Mouse (Mus musculus) right cerebral cortex, postnatal 14 days (tissue): ENCODE measurements around the gene Gnao1.

Source experiments
- DNase-seq: peaks from one replicate; pipeline ENCODE4 v3.0.0; 2022

The Gnao1 gene

DNA sequence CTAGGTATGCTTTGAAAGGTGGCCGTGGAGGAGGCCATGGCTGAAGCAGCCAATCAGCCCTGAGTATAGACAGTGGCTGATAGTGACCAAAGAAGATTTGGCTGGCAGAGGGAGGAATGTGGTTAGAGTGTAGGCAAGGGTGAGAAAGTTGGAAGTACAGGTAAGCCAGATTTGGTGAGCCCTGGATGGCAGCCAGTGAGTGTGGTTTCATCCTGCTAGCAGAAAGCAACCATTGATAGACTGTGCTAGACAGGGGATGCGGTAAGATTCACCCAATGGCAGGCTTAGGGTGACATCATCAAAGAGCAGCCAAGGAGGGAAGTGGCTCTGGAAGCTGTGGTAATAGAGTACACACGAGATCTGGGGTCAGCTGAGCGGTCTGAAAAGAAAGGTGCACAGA is 88.8 kb downstream of the Gnao1 start:
- DNase-seq: no peak

DNA sequence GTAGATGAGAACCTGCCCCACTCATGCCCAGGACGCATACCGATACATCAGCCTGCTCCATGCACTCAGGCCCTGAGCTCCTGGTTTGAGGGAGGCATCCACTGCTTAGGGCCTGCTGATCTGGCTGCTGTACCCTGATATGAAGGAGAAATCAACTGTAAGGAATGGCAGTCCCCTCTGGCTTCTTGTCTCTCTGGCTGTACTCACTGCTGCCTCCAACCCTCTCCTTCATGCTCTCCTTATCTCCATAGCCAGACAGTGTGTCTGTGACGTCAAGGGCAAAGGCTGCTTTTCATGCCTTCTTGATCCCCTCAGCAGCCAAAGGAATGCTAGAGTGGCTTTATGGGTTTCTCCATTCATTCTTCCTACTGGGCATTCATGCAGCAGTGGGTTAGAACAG is 92.3 kb downstream of the Gnao1 start:
- DNase-seq: no peak

GRCm38 (mm10) chr8:93906961-93907360 is 97.2 kb downstream of the Gnao1 start:
- DNase-seq: no peak

DNA sequence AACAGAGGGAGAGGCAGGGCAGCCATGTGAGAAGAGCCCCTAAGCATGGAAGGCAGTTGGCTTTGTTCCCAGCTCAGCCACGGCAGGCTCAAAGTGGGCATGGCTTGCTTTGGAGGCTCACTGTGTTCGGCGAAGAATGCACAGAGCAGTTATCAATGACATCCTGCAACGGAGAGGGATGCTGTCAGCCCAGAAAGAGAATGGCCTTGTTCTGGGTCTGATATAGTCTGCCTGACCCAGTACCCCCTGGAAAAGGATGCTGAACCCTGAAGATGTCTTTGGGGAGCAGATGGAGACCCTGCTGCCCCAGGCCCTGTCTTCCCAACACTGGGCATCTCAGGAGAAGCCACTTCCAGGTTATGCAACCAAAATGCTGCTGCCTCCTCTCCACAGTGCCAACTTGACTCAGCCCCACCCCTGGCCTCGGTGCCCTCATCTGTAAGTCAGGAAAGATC is 98.2 kb downstream of the Gnao1 start:
- DNase-seq: peak; percentile 55

GRCm38 (mm10) chr8:93908546-93908945 is 98.8 kb downstream of the Gnao1 start:
- DNase-seq: no peak

GRCm38 (mm10) chr8:93911715-93912555 is 102.2 kb downstream of the Gnao1 start:
- DNase-seq: no peak

- DNase-seq: peak; percentile 80
These were observed 108.2 kb downstream of the Gnao1 start for GRCm38 (mm10) chr8:93917859-93918421.

DNA sequence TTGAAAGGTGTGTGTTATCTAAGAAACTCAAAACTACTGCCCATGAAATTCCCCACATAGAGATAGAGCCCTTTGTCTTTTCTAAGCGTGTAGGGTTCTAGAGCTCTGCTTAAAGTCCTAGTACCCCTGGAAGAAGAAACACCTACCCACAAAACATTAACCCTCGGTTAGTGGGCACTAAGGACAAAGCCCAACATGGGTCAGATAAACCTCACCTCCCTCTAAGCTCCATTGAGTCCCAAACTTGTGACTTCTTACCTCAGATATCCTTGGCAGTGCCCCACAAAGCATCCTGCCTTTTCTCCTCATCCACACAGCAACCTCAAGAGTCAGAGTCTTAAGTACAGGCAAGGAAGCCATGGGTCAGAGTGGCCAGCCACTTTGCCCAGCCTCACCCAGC is 108.8 kb downstream of the Gnao1 start:
- DNase-seq: no peak

- DNase-seq: no peak
These were observed 109.7 kb downstream of the Gnao1 start for GRCm38 (mm10) chr8:93919422-93919821.

DNA sequence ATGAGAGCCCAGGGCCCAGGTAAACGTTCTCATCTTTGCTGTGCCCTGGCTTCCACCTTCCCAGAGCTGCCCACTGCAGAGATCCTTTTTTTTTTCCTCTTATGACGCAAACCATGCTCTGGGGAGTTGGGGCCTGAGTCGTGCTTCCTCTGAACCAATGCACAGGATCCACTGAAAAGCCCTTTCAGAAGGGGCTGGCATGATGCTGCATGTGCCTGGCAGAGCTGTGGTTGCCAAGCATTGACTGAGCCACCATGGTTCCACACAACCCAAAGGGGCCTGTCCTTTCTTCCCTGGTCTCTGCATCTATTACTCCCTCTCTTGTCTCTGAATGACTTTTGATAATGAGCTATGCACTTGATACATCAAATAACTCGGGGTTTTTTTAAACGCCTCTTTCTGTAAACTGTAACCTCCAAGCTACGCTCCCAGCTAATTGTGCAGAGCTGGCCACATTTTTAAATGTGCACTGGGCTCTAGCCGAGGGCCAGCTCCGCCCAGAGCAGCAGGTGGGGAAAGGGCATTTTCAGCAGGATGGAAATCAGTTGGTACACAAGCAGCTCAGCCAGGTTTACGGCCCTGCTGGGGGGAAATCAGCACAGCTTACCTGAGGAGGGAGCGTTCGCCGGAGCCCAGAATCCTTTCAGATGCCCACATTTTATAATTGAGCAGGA is 110.3 kb downstream of the Gnao1 start:
- no peak for DNase-seq

- DNase-seq: no peak
These were observed 110.8 kb downstream of the Gnao1 start for GRCm38 (mm10) chr8:93920590-93920948.

GRCm38 (mm10) chr8:93923897-93924334 is 114.2 kb downstream of the Gnao1 start:
- DNase-seq: peak; percentile 54

GRCm38 (mm10) chr8:93925513-93925912 is 115.7 kb downstream of the Gnao1 start:
- no peak for DNase-seq

GRCm38 (mm10) chr8:93929233-93929632 is 119.5 kb downstream of the Gnao1 start:
- DNase-seq: no peak

- no peak for DNase-seq
These were observed 121.6 kb downstream of the Gnao1 start for GRCm38 (mm10) chr8:93931336-93931735.

DNA sequence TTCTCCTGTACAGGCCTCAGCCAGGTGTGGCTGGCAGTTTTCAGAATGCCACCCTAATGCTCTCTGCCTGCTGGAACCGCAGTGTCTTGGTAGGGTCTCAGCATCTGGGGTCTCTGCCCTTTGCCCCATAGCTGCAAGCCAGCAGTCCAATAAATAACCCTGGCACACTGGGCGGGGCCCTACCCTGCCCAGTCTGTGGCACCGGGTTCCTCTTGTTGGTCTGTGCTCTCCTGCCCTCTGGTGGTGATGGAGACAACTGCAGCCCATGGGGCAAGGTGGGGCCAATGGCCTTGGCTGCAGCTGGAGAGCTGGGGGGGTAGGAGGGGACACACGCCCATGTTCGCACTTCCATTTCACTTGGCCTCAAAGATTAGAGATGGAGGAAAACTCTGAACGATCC is 123.1 kb downstream of the Gnao1 start:
- peak; percentile 74 for DNase-seq

DNA sequence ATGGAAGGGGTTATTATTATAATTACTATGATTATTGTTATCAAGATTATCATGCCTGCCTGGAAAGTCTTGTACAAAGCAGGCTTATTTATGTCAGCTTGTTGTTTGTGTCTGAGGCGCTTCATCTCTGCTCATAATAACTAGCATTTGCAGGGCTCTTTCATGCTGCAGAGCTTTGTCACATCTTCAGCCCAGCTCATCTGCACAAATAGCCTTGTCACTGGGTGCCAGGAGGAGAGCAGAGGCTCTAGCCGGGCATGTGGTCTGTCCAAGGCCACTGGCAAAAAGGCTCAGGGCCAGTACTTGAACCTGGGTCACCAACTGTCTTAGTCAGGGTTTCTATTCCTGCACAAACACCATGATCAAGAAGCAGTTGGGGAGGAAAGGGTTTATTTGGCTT is 123.5 kb downstream of the Gnao1 start:
- no peak for DNase-seq

DNA sequence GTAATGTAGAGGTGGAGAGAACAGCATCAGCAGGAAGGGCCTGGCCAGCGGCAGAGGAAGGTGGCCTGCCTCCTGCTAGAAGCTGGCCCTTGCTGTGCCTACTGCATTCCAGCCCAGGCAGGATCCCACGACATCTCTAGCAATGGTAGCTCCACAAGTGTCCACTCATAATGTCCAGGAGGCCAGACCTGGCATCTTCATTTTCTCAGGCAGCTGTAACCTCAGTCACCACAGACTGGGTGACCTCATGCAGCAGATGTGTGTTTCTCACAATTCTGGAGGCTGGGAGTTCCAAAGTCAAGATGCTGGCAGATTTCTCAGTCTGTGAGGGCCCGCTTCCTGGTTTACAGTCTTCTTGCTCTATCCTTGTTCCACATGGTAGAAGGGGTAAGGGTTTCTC is 128.4 kb downstream of the Gnao1 start:
- no peak for DNase-seq

GRCm38 (mm10) chr8:93940542-93941423 is 131.0 kb downstream of the Gnao1 start:
- no peak for DNase-seq

- DNase-seq: no peak
These were observed 131.9 kb downstream of the Gnao1 start for GRCm38 (mm10) chr8:93941636-93942054.

GRCm38 (mm10) chr8:93945781-93946180 is 136.0 kb downstream of the Gnao1 start:
- no peak for DNase-seq

DNA sequence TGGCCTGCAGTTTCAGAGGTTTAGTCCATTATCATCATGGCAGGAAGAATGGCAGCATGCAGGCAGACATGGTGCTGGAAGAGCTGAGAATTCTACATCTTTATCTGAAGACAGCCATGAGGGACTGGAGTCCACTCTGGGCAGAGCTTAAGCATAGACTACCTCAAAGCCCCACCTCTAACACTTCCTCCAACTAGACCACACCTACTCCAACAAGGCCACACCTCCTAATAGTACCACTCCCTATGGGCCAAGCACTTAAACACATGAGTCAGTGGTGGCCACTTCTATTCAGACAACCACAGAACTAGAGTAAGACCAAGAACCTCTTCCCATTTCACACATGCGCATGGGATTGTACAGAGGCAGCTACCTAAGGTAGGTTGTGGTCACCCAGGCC is 136.6 kb downstream of the Gnao1 start:
- DNase-seq: no peak

DNA sequence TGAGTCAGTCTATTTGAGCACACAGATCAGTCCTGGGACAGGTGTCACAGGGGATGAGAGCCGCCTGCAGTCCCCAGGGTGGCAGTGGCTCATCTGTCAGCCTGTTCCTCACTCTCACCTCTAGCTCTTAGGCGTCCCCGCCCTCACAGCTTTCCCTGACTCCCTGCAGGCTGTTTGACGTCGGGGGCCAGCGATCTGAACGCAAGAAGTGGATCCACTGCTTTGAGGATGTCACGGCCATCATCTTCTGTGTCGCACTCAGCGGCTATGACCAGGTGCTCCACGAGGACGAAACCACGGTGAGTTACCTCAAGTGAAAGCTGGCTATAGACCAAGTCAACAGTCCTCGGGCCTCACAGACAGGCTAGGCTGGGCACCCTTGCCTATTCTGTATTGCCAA is 140.4 kb downstream of the Gnao1 start:
- no peak for DNase-seq
